Mouse (Mus musculus) stomach, embryonic 16.5 days (tissue): ENCODE measurements around the gene Gpr107. TPM values are rescaled to one million over a fixed set of nuclear protein-coding genes. Genes with fewer than 3 reads are reported as not detected.

Experiments
- ATAC-seq: fragments of 200-750 bp; cut with Nextera tagmentation; 2 replicates; pipeline ENCODE4 v1.8.0; 2017; ENCODE audit warnings: moderate number of reproducible peaks, moderate TSS enrichment; ENCODE audit not compliant: insufficient read depth, low FRiP score
- H3K27ac ChIP-seq: fragments of 300-500 bp; sonication (generic); 2 replicates; pipeline ENCODE4 v1.5.1; 2014; ENCODE audit warnings: low read length
- H3K27me3 ChIP-seq: fragments of 300-500 bp; sonication (generic); 2 replicates; pipeline ENCODE4 v1.6.1; 2014; ENCODE audit warnings: low read length, control low read depth, mixed read lengths; ENCODE audit not compliant: control insufficient read depth, insufficient read depth
- H3K36me3 ChIP-seq: fragments of 300-500 bp; sonication (generic); 2 replicates; pipeline ENCODE4 v1.6.1; 2014; ENCODE audit warnings: low read length; ENCODE audit not compliant: control insufficient read depth, insufficient read depth
- H3K4me1 ChIP-seq: fragments of 300-500 bp; sonication (generic); 2 replicates; pipeline ENCODE4 v1.6.1; 2014; ENCODE audit warnings: low read length, control low read depth, mixed read lengths; ENCODE audit not compliant: control insufficient read depth, insufficient read depth
- H3K4me2 ChIP-seq: fragments of 300-500 bp; sonication (generic); 2 replicates; pipeline ENCODE4 v1.6.1; 2014; ENCODE audit warnings: low read depth, low read length, mixed read lengths
- H3K4me3 ChIP-seq: fragments of 300-500 bp; sonication (generic); replicated peaks from 2 replicates; pipeline ENCODE4 v1.5.1; 2014; ENCODE audit warnings: mild to moderate bottlenecking, low read length
- H3K9ac ChIP-seq: fragments of 300-500 bp; sonication (generic); 2 replicates; pipeline ENCODE4 v1.6.1; 2014; ENCODE audit warnings: low read length
- H3K9me3 ChIP-seq: fragments of 300-500 bp; sonication (generic); replicated peaks from 2 replicates; pipeline ENCODE4 v1.6.1; 2016; ENCODE audit warnings: low read length, control low read depth; ENCODE audit not compliant: control insufficient read depth
- WGBS: fragments of 180-500 bp; shearing (Covaris S2); extraction: QIAGEN DNeasy Blood & Tissue Kit; methylation state at CpG from one replicate; pipeline ENCODE4 v1.1.7; 2014; 5-methylcytosine and 5-hydroxymethylcytosine counted together
- polyA plus RNA-seq: library from polyadenylated mRNA; unstranded; fragments of >200 nt; fragmentation: Nextera tagmentation; extraction: Ambion mirVana; gene quantifications from 2 replicates; pipeline ENCODE4 v1.2.1, GENCODE M21; 2015

Gene Gpr107
- polyA plus RNA-seq, 1 experiment from 2014 or later = 39.3 TPM

DNA sequence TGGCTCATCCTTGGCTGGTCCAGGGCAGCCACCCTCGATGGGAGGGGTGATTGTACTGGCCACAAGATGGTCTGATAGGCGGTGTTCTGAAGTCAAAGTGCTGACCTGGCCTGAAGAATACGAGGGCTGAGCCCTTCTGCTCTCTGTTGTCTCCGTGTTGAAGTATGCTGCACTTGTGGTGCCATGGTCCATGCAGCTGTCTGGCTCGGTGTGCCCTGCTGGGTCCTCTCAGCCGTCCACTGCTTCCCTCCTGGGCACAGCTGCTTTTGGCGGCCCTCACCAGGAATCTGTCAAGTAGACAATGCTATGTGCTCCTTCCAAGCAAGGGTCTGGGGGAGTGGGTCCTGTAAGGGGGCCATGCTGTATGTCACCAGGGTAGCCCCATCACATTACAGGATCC, 68.7 kb downstream of the Gpr107 start:
- Histone ChIP-seq H3K36me3 (no peaks in the 10 kb centered on the region), H3K4me1 (no peaks in the 10 kb centered on the region), H3K9ac (no peak overlapping the region), H3K27ac (no peak overlapping the region), H3K4me3 (no peak overlapping the region), H3K27me3 (no peaks in the 10 kb centered on the region), H3K4me2 (no peak overlapping the region), H3K9me3 (no peaks in the 10 kb centered on the region)
- no peak for ATAC-seq
- WGBS = 64% methylated on average over 7 of the region's 7 CpGs

DNA sequence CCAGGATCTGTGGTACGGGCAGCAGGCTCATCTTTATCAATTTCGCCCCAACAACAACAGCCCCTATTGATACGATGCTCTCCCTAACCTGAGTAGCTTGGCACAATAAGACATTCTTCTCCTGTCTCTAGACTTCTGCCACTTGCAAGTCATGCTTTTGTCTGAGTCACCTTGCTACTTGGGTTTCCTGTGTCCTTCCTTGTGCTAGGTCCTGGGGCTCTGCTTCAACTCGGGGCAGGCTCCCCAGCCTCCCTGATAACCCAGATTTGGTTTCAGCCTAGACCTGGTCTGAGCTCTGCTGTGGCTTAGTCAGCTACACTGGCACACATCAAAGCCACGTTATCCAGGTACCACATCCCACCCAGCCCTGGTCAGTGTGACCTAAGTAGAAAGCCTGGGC, 69.5 kb downstream of the Gpr107 start:
- ATAC-seq = no peak
- 76% methylated on average over 5 of the region's 5 CpGs for WGBS
- H3K9me3 ChIP-seq = peaks cover 5% of the 10 kb centered on the region; the same call in 1 of the 2 replicates
- H3K4me3 ChIP-seq = no peak overlapping the region
- no peaks in the 10 kb centered on the region for H3K36me3 ChIP-seq
- H3K27me3 ChIP-seq = no peaks in the 10 kb centered on the region
- no peak overlapping the region for H3K9ac ChIP-seq
- no peak overlapping the region for H3K27ac ChIP-seq
- no peak overlapping the region for H3K4me2 ChIP-seq
- no peaks in the 10 kb centered on the region for H3K4me1 ChIP-seq

DNA sequence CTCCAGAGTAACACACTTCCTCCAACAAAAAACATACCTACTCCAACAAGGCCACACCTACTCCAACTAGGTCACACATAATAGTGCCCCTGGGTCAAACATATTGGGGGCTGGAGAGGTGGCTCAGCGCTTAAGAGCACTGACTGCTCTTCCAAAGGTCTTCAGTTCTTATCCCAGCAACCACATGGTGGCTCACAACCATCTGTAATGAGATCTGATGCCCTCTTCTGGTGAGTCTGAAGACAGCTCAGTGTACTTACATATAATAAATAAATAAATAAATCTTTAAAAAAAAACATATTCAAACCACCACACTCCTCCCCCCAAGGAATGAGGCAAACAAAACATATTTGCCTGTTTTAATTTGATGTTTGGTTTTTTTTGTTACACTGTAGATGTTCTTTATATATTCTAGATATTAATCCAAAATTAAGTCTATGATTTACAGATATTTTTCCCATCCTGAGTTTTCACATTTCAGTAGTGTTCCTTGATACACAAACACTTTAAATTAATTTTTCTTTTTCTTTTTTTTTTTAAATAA, 76.7 kb downstream of the Gpr107 start:
- peaks cover 6% of the 10 kb centered on the region; the same call in 1 of the 2 replicates for H3K9me3 ChIP-seq
- no peaks in the 10 kb centered on the region for H3K36me3 ChIP-seq
- no peaks in the 10 kb centered on the region for H3K4me1 ChIP-seq
- ATAC-seq = no peak
- no peak overlapping the region for H3K4me2 ChIP-seq
- no peaks in the 10 kb centered on the region for H3K27me3 ChIP-seq
- H3K4me3 ChIP-seq = no peak overlapping the region
- no peak overlapping the region for H3K9ac ChIP-seq
- WGBS = 52% methylated on average over 1 of the region's 1 CpGs
- no peak overlapping the region for H3K27ac ChIP-seq

DNA sequence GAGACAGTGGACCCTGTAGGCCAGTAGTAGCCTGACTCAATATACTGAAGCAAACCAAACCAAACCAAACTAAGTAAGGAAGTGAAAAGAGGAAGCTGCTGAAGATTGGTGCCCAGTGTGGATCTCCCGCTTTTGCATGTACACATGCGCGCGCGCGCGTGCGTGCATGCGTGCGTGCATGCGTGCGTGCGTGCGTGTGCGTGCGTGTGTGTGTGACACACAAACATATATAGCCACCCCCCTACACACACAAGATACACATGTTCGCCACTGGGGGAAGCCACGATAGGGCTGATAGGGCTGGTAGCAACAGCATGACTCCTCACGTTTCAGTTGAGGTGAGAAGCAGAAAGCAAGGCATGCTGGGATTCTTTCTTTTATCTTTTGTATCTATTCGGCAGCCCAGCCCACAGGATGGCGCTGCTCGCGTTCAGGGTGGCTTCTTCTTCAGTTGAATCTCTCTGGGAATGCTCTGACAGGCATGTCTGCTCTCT, 87.1 kb downstream of the Gpr107 start:
- no peaks in the 10 kb centered on the region for H3K9me3 ChIP-seq
- H3K4me1 ChIP-seq = no peaks in the 10 kb centered on the region
- 0 out of 2 replicates have a peak overlapping the region, but pooled peaks have one; percentile 21 for H3K4me3 ChIP-seq
- H3K4me2 ChIP-seq = peak overlapping the region; percentile 49
- no peaks in the 10 kb centered on the region for H3K36me3 ChIP-seq
- 0 out of 2 replicates have a peak, but pooled peaks have one; percentile 29 for ATAC-seq
- H3K9ac ChIP-seq = no peak overlapping the region; the same call in 1 of the 2 replicates
- 34% methylated on average over 23 of the region's 23 CpGs for WGBS
- H3K27me3 ChIP-seq = peaks cover 7% of the 10 kb centered on the region; the same call in 1 of the 2 replicates
- H3K27ac ChIP-seq = no peak overlapping the region

DNA sequence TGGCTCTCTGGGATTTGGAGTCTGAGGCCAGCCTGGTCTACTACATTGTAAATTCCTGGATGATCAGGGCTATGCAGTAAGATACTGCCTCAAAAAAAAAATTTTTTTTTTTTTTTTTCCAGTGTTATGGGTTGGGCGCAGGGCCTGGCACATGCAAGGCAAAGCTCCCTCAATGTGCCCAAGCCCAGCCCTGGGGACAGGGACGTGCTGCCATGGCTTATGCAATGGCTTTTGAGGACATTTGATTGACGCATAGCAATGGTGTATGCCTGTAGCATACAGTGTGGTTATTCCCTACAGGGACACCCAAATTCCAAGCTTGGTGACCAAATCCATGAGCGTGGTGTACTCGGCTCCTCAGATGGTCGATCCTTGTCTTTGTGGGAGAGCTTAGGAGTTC, 87.7 kb downstream of the Gpr107 start:
- Histone ChIP-seq H3K9ac (no peak overlapping the region), H3K9me3 (no peaks in the 10 kb centered on the region), H3K4me3 (no peak overlapping the region), H3K4me2 (no peak overlapping the region), H3K36me3 (no peaks in the 10 kb centered on the region), H3K27ac (no peak overlapping the region), H3K4me1 (peaks cover 2% of the 10 kb centered on the region; the same call in 1 of the 2 replicates), H3K27me3 (peaks cover 7% of the 10 kb centered on the region; the same call in 1 of the 2 replicates)
- 76% methylated on average over 6 of the region's 6 CpGs for WGBS
- no peak for ATAC-seq

DNA sequence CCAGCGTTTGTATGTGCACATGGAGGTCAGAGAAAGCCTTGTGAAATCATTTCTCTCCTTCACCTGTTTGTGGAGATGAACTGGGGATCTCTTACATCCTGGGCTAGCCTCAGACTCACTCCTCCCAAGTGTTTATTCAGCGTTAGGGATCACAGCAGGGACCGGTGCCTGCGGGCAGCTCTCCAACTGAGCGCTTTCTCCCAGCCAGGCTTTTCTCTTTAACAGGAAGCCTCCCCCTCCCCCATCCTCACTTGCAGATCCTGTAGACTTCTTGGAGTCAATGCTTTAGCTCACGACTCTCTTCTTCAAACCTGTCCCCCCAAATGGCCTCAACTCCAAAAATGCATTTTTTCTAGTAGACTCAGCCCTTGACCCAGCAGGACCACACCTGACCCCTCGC, 89.5 kb downstream of the Gpr107 start:
- H3K4me3 ChIP-seq = no peak overlapping the region
- no peak overlapping the region for H3K27ac ChIP-seq
- H3K9ac ChIP-seq = no peak overlapping the region
- H3K4me2 ChIP-seq = no peak overlapping the region
- peaks cover 7% of the 10 kb centered on the region; the same call in 1 of the 2 replicates for H3K27me3 ChIP-seq
- H3K9me3 ChIP-seq = no peaks in the 10 kb centered on the region
- peaks cover 7% of the 10 kb centered on the region; the same call in 1 of the 2 replicates for H3K4me1 ChIP-seq
- whole genome bisulfite sequencing = 5% methylated on average over 7 of the region's 7 CpGs
- H3K36me3 ChIP-seq = no peaks in the 10 kb centered on the region
- no peak for ATAC-seq

DNA sequence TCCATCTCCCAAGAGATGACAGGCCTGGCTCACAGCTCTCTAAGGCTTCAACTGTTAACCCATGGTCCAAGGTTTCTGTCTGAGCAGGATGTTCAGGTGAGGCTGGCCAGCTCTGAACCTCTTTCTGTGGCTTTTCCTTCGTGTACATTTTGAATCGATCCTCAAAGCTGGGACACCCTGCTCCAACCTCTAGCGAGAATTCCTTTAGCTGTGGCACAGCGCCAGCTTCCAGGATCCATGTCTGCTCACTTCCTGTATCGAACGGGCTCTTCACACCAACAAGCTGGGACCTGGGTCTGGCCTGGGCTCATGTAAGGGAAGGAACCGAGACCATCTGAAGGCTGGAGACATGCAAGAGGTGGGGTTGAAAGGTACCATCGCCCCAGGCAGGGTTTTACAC, 92.1 kb downstream of the Gpr107 start:
- H3K27me3 ChIP-seq = peaks cover 7% of the 10 kb centered on the region; the same call in 1 of the 2 replicates
- H3K36me3 ChIP-seq = no peaks in the 10 kb centered on the region
- H3K9me3 ChIP-seq = no peaks in the 10 kb centered on the region
- no peak for ATAC-seq
- no peak overlapping the region for H3K9ac ChIP-seq
- H3K27ac ChIP-seq = no peak overlapping the region
- peaks cover 19% of the 10 kb centered on the region for H3K4me1 ChIP-seq
- no peak overlapping the region for H3K4me3 ChIP-seq
- WGBS = 58% methylated on average over 8 of the region's 8 CpGs
- no peak overlapping the region for H3K4me2 ChIP-seq

DNA sequence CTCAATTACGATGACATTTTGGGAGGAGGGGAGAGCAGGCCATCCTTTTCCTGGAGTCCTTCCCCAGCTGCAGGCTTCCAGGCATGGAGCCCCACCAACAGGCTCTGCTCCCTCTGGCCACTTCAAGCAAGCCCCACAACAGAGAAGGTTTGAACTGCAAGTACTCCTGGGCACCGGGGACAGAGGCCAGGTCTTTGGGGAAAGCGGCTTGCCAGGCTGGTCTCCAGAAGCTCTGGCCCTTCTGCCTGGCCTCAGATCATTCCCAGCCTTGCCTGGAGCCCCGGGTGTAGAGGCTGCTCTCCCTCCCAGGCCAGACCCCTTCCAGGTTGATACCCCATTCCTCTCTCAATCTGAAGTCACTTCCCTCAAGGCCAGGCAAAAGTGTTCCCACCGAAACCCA, 92.9 kb downstream of the Gpr107 start:
- H3K27ac ChIP-seq = no peak overlapping the region
- H3K4me1 ChIP-seq = peaks cover 19% of the 10 kb centered on the region
- no peaks in the 10 kb centered on the region for H3K9me3 ChIP-seq
- H3K9ac ChIP-seq = peak overlapping the region; percentile 89
- peaks cover 7% of the 10 kb centered on the region; the same call in 1 of the 2 replicates for H3K27me3 ChIP-seq
- peak overlapping the region; percentile 96 for H3K4me2 ChIP-seq
- H3K36me3 ChIP-seq = no peaks in the 10 kb centered on the region
- WGBS = 17% methylated on average over 5 of the region's 5 CpGs
- peak overlapping the region; percentile 82 for H3K4me3 ChIP-seq
- ATAC-seq = no peak

DNA sequence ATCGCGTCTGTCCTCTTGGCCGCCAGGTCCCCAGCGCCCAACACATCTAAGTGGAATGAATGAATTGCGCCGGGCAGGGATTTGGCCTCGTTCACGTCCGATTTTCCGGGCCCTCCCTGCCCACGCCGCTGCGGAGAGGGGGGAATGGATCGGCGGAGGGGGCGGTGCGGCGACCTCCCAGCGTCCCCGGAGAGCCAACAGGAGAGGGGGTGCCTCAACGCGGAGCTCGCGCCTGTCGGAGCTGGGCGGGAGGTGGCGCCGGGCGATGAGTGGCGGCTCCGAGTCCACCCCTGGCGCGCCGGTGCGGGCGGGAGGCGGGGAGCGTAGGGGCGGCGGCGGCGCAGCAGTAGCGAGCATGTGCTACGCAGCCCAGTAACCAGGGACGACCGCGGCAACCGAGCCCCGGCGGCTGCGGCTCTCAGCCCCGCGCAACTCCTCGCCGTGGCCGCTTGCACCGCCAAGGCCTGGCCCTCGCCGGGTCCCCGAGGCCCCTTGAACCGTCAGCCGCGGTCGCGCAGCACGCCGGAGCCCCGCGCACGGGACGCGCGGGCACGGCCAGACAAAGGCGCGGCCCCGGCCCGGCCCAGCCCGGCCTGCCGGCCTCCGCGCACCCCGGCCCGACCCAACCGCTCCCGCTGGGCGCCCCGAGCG, 93.5 kb downstream of the Gpr107 start, which contains the start of gene Ncs1:
Gene Ncs1 (plus strand): TSS at position 333 of the 651 bp plus-strand sequence.
- peak; percentile 87 for ATAC-seq

More for the DNA sequence above, 93.5 kb downstream of the Gpr107 start, which contains the start of gene Ncs1:
- H3K4me1 ChIP-seq = peaks cover 19% of the 10 kb centered on the region
- H3K4me3 ChIP-seq = peak within 1 kb of the TSS; percentile 82
- no peaks in the 10 kb centered on the region for H3K36me3 ChIP-seq
- peak within 1 kb of the TSS; percentile 96 for H3K4me2 ChIP-seq
- no peaks in the 10 kb centered on the region for H3K9me3 ChIP-seq
- 0% methylated on average over 81 of the region's 89 CpGs for WGBS
- H3K27me3 ChIP-seq = peaks cover 7% of the 10 kb centered on the region; the same call in 1 of the 2 replicates
- peak within 1 kb of the TSS; percentile 89 for H3K9ac ChIP-seq
- peak within 1 kb of the TSS; percentile 42; the same call in 1 of the 2 replicates for H3K27ac ChIP-seq
